Mouse (Mus musculus) midbrain, embryonic 15.5 days (tissue): ENCODE measurements at regions not wholly inside any gene's neighbourhood (a gene's known extent, or its start where the extent isn't known, plus 50 kb on each side); places are given as distances from the start of the nearest gene placed in this dataset.
A peak's percentile ranks its signal among the peaks of the same experiment; 100 is the strongest.

Source experiments
- ATAC-seq: fragments of 200-750 bp; cut with Nextera tagmentation; replicated peaks from 2 replicates; pipeline ENCODE4 v1.8.0; 2017; ENCODE audit warnings: moderate TSS enrichment
- H3K27ac ChIP-seq: fragments of 300-500 bp; sonication (generic); 2 replicates; pipeline ENCODE4 v1.5.1; 2015; ENCODE audit warnings: mild to moderate bottlenecking, inconsistent platforms
- H3K27me3 ChIP-seq: fragments of 300-500 bp; sonication (generic); replicated peaks from 2 replicates; pipeline ENCODE4 v1.6.1; 2015; ENCODE audit warnings: inconsistent platforms
- H3K36me3 ChIP-seq: fragments of 300-500 bp; sonication (generic); replicated peaks from 2 replicates; pipeline ENCODE4 v1.6.1; 2015; ENCODE audit warnings: inconsistent platforms
- H3K4me1 ChIP-seq: fragments of 300-500 bp; sonication (generic); 2 replicates; pipeline ENCODE4 v1.6.1; 2015; ENCODE audit warnings: inconsistent platforms
- H3K4me2 ChIP-seq: fragments of 300-500 bp; sonication (generic); 2 replicates; pipeline ENCODE4 v1.6.1; 2015; ENCODE audit warnings: inconsistent platforms, mild to moderate bottlenecking, moderate library complexity
- H3K4me3 ChIP-seq: fragments of 300-500 bp; sonication (generic); 2 replicates; pipeline ENCODE4 v1.5.1; 2015; ENCODE audit warnings: mild to moderate bottlenecking, inconsistent platforms
- H3K9ac ChIP-seq: fragments of 300-500 bp; sonication (generic); 2 replicates; pipeline ENCODE4 v1.6.1; 2015; ENCODE audit warnings: mild to moderate bottlenecking, inconsistent platforms
- H3K9me3 ChIP-seq: fragments of 300-500 bp; sonication (generic); 2 replicates; pipeline ENCODE4 v1.6.1; 2016; ENCODE audit warnings: inconsistent platforms
- WGBS: fragments of 180-500 bp; shearing (Covaris S2); methylation state at CpG from one replicate; pipeline ENCODE4 v1.1.7; 2015; ENCODE audit warnings: mixed read lengths; 5-methylcytosine and 5-hydroxymethylcytosine counted together

DNA sequence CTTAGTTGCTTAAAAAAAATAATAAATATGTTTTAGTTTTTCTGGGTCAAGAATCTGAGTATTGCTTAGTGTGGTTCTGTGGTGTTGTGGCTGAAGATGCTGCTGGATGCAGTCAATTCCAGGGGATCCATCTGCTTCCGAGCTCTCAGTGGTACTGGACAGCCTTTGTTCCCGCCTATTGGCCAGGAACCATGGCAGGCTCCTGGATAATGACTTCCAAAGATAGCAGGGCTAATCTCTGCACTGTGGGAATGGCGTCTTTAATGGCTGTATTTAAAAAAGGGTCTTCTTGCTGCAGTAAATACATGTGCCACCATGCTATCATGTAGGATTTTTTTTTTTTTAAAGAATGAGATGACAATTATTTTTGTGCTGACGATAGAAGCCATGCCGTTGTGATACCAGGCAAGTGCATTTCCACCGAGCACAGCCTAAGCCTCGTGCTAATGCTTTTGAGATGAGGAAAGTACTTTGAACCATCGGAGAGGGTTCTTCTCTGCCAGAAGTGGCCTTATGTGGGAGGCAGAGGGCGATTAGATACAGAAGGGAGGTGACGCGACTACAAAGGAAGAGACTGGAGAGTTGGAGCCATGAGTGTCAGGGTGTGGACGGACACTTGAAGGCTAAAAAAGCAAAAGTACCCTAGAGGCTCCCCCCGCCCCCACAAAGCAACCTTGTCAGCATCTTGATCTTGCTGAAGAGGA lies 50.7 kb upstream of the Rgs8 start:
- ATAC-seq = no peak
- WGBS = 49% methylated on average over 13 of the region's 13 CpGs
- Histone ChIP-seq H3K4me1 (peaks cover 17% of the 10 kb centered on the region), H3K36me3 (no peaks in the 10 kb centered on the region), H3K27ac (peak overlapping the region; percentile 17), H3K9me3 (no peaks in the 10 kb centered on the region), H3K27me3 (no peaks in the 10 kb centered on the region), H3K9ac (no peak overlapping the region), H3K4me2 (no peak overlapping the region), H3K4me3 (no peak overlapping the region)

GRCm38 (mm10) chr1:153602632-153602965 lies 50.2 kb upstream of the Rgs8 start:
- WGBS = 67% methylated on average over 4 of the region's 4 CpGs
- no peak for ATAC-seq
- Histone ChIP-seq H3K4me3 (no peak overlapping the region), H3K9ac (no peak overlapping the region), H3K4me2 (no peak overlapping the region), H3K27me3 (no peaks in the 10 kb centered on the region), H3K27ac (peak overlapping the region; percentile 17; the same call in 1 of the 2 replicates), H3K9me3 (no peaks in the 10 kb centered on the region), H3K4me1 (peaks cover 17% of the 10 kb centered on the region), H3K36me3 (no peaks in the 10 kb centered on the region)
